Mouse (Mus musculus): ENCODE data around the gene Gm20547.
"Not testable (repeated sequence)": the region's sequence is repeated elsewhere in the genome, so short reads cannot be mapped to it uniquely, and the experiment has no call there.

The Gm20547 gene

GRCm38 (mm10) chr17:34853511-34853910 is 28.3 kb downstream of the Gm20547 start:
- no peak for DNase-seq (ENCODE audit: low read depth, low spot score)

GRCm38 (mm10) chr17:34850517-34851125 is 31.2 kb downstream of the Gm20547 start:
- DNase-seq (ENCODE audit: low read depth, low spot score) = no peak

DNA sequence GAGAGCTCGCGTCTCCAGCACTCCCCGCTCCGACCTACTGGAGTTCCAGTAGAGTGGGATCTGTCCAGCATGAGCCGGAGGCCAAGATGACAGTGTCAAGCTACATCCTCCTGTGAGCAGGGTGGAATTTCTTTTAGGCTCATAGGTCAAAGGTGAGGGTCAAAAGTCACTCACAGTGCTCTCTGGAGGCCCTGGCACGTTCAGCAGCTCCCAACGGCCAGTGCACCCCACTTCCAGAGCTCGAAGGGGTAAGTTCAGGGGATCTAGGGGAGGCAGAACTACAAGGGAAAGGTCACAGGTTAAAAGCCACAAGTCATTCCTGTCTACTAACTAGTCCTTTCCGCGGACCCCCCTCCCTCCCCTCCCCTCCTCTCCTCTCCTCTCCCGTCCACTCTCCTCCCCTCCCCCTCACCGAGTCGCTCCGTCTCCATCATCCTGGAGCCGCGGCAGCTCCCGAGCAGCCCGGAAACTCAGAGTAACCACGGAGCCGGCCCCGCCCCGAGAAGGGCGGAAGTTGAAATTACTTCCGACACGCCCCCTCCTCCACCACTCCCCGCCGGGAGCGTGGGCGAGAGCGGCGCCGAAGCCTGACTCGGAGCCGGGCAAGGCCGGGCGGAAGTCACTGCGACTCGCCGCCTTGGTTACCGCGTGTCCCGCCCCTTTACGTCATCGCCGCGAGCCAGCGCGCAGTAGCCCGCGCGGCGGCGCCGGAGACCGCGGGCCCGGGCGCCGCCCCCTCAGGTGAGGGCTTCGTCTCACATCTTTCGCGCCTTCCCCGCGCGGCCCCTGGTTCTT is 31.9 kb downstream of the Gm20547 start, which contains the start of the genes Skiv2l and Nelfe:
Skiv2l (minus strand) TSS at position 489 of the 795 bp plus-strand sequence.
Nelfe (plus strand) TSS at position 670 of the 795 bp plus-strand sequence.
- peak; percentile 99 for DNase-seq (ENCODE audit: low read depth, low spot score)

- DNase-seq (ENCODE audit: low read depth, low spot score) = no peak
Observed at GRCm38 (mm10) chr17:34847615-34848014, 34.2 kb downstream of the Gm20547 start.

GRCm38 (mm10) chr17:34847192-34847591 is 34.6 kb downstream of the Gm20547 start:
- no peak for DNase-seq (ENCODE audit: low read depth, low spot score)

- DNase-seq (ENCODE audit: low read depth, low spot score) = no peak
Observed at GRCm38 (mm10) chr17:34844884-34845283, 37.0 kb downstream of the Gm20547 start.

- no peak for DNase-seq (ENCODE audit: low read depth, low spot score)
Observed at GRCm38 (mm10) chr17:34840736-34841307, 41.0 kb downstream of the Gm20547 start.

- no peak for DNase-seq (ENCODE audit: low read depth, low spot score)
Observed at GRCm38 (mm10) chr17:34838785-34839184, 43.1 kb downstream of the Gm20547 start.

DNA sequence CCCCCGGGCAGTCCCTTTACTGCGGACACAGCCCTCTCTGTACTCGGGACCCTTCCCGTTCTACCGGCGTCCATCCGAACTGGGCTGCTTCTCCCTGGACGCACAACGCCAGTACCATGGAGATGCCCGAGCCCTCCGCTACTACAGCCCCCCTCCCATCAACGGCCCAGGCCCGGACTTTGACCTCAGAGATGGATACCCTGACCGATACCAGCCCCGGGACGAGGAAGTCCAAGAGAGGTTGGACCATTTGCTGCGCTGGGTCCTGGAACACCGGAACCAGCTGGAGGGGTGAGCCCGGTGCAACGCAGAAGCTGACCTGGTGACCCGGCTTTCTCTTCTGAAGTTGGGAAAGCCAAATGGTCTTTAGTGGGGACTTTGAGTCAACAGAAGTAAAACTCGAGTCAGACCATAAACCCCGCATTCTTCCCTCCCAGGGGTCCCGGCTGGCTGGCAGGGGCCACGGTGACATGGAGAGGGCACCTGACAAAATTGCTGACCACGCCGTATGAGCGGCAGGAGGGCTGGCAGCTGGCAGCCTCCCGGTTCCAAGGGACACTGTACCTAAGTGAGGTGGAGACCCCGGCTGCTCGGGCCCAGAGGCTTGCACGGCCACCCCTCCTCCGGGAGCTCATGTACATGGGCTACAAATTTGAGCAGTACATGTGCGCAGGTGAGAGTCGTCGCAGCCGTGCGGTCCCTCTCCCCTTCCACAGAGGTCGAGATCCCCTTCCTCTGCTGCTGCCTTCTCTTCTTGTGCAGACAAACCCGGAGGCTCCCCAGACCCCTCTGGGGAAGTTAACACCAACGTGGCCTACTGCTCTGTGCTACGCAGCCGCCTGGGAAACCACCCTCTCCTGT is 44.1 kb downstream of the Gm20547 start:
- peak; percentile 22 for DNase-seq (ENCODE audit: low read depth, low spot score)

DNA sequence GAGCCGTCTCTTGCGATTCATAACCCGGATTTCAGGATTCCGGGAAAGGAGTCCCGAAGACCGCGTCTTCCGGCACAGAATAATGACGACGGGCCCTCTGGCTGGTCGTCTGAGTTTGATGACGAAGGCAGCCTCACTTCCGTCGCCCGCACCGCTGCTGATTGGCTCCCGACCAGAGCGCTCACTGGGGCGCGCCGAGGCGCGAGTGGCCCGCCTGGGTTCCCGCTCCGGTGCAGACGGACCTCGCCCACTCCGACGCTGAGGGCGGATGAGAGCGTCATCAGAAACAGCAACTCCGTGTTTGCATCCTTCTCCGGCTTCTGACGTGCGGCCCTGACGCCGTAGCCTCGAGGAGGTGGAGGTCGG is 45.0 kb downstream of the Gm20547 start, which contains the start of the genes Stk19 and Dxo:
Stk19 (minus strand) TSS at position 90 of the 366 bp plus-strand sequence.
Dxo (plus strand) TSS at position 164 of the 366 bp plus-strand sequence.
- DNase-seq (ENCODE audit: low read depth, low spot score) = peak; percentile 98

GRCm38 (mm10) chr17:34836155-34836855 is 45.5 kb downstream of the Gm20547 start:
- no peak for DNase-seq (ENCODE audit: low read depth, low spot score)

DNA sequence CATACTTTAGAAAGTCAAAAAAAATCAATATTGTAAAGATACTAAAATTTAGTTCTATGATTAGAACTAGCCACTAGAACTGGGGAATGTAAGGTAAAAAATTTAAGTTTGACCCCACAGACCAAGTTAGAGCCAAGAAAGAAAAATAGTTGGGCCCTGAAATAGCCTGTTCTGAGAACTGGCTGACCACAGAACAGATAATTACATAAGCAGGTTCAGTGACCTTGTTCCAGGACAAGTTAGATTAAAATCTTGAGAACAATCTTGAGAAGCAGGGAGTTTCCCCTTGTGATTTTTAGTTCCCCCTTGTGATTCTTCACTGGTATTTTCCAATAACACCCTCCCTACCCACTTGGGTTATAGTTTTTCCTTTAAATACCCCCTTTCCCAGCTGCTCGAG is 51.1 kb downstream of the Gm20547 start:
- DNase-seq (ENCODE audit: low read depth, low spot score) = not testable (repeated sequence)

- DNase-seq (ENCODE audit: low read depth, low spot score) = no peak
Observed at GRCm38 (mm10) chr17:34814818-34815370, 66.9 kb downstream of the Gm20547 start.

- DNase-seq (ENCODE audit: low read depth, low spot score) = peak; percentile 35
Observed at GRCm38 (mm10) chr17:34813747-34814146, 68.1 kb downstream of the Gm20547 start.

- DNase-seq (ENCODE audit: low read depth, low spot score) = no peak
Observed at GRCm38 (mm10) chr17:34811275-34811674, 70.6 kb downstream of the Gm20547 start.

DNA sequence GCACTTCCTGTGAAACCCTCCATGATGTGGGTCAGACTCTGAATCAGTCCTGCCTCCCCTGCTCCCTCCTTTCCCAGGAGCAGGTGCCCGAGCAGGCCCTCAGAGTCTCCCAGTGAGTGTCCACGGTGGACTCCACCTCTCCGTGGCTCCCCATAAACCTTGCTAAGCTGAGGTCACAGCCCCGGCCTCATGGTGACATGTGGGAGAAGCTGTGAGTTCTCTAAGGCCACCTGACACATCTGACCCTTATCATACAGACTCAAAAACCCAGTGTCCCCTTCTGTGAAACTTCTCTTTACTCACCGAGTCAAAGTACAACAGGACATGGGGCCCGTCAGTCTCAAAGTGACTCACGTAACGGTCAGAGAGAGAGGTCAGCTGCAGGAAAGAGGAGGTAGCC is 71.0 kb downstream of the Gm20547 start:
- DNase-seq (ENCODE audit: low read depth, low spot score) = not testable (repeated sequence)

DNA sequence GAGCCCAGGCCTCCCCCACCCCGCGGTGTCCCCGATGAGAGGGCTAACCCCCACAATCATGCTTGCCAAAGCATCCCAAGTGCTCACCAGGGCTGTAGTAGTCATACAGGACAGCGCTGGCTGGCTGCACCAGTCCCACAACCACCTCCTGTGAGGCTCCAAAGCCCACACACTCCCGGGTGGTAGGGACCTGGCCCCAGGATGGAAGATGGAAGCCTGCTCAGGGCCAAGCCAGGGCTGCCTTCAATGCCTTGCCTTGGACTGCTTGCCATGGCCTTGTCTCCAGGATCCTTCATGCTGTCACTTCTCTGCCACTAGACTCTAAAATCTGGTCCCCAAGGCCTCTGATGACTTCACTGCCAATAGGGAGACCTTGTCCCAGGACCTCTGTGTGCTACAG is 71.4 kb downstream of the Gm20547 start:
- not testable (repeated sequence) for DNase-seq (ENCODE audit: low read depth, low spot score)

DNA sequence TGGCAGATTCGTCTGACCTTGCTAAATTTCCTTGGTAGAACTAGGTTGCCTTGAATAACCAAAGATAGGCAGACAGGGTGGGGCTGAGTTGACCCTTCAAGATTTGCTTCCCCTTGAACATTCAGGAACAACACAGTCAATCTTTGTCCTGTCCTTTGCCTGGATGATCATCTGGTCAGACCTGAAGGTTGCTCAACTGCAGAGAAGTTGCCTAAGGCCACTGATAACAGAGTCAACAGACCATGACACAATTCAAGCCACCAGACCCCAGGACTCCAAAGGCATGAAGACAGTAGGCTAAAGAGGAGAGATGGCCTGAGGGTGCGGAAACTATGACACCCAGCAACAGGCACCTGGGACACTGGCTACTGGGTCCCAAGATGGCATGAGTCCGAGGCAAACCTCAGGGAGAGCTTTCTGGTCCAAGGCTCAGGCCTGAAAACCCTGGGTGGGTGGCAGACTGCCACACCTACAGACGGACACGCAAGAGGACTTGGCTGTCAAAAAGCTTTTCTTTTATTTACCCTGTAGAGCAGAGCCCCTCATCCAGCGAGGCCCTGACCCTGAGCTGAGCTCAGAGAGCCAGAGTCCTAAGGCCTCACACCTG is 73.1 kb downstream of the Gm20547 start:
- DNase-seq (ENCODE audit: low read depth, low spot score) = no peak

GRCm38 (mm10) chr17:34807176-34807575 is 74.7 kb downstream of the Gm20547 start:
- DNase-seq (ENCODE audit: low read depth, low spot score) = no peak
